Mouse (Mus musculus) ovary, adult 18-20 months (tissue): ENCODE results near the gene Ak1.
A peak's percentile ranks its signal among the peaks of the same experiment; 100 is the strongest.

Experiments used
- DNase-seq: peaks from one replicate; pipeline ENCODE4 v3.0.0; 2022; ENCODE audit warnings: low spot score, mixed read lengths

The Ak1 gene

DNA sequence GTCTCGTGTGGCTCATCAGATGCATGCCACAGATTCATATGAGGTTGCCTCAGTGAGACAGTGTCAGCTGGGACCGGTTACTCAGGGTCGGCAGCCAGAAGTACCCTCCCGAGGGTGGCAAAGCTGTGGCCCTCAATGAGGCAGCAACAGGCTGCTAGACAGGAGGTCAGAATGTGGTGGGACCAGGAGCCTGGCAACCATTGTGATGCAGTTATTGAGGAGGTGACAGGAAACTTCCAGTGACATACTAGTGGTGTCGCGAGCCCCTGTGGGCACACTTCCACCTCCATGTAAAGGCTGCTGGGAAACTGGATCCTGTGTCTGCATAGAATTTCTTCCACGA lies at the start of gene Ak1:
Ak1 (plus strand) TSS at position 242 of the 343 bp plus-strand sequence.
- DNase-seq = no peak

DNA sequence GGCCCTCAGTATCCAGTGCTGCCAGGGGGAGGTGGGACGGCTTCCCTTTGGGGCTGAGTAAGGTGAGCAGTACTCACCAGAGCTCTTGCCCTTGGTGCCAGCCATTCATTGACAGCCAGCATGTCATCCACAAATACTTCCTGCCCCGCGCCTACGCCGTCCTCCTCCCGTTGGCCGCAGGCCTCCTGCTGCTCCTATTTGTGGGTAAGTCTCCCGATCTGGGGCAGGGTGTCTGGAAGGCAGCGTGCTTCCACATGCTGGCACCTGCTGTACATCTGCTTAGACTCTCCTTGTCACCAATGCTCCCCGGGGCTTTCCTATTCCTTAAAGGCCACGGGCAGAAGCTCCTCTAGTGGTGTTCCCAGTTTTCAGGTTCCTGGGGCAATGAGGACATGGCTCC lies 49.4 kb upstream of the Ak1 start:
- no peak for DNase-seq

- no peak for DNase-seq
These were observed 47.1 kb upstream of the Ak1 start, which contains the start of gene Pip5kl1 for GRCm38 (mm10) chr2:32574497-32574896. Pip5kl1 (plus strand) TSS chr2:32574797.

GRCm38 (mm10) chr2:32574901-32575585 lies 46.5 kb upstream of the Ak1 start:
- DNase-seq = no peak

GRCm38 (mm10) chr2:32575586-32576160 lies 45.9 kb upstream of the Ak1 start, which contains the start of gene 9430097D07Rik:
9430097D07Rik (minus strand) TSS chr2:32575684.
- DNase-seq = no peak

DNA sequence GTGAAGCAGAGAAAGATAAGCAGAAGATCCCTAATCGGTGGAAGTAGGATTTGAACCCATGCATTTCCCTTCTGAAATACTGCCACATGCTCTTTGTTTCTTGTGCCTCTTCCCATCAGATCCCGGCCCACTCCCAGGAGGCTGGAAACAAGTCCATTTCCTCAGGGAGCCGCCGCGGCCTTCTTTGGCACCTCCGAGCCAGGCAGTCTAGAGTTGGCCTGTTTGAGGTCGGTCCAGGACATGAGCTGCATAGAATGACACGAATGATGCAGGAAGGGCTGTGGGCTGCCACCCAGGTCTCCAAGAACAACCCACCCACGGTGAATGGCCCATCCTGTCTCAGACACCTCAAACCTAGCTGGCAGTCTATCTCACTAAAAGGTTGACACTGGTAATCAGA lies 45.0 kb upstream of the Ak1 start:
- no peak for DNase-seq

- no peak for DNase-seq
These were observed 43.2 kb upstream of the Ak1 start for GRCm38 (mm10) chr2:32578146-32579046.

DNA sequence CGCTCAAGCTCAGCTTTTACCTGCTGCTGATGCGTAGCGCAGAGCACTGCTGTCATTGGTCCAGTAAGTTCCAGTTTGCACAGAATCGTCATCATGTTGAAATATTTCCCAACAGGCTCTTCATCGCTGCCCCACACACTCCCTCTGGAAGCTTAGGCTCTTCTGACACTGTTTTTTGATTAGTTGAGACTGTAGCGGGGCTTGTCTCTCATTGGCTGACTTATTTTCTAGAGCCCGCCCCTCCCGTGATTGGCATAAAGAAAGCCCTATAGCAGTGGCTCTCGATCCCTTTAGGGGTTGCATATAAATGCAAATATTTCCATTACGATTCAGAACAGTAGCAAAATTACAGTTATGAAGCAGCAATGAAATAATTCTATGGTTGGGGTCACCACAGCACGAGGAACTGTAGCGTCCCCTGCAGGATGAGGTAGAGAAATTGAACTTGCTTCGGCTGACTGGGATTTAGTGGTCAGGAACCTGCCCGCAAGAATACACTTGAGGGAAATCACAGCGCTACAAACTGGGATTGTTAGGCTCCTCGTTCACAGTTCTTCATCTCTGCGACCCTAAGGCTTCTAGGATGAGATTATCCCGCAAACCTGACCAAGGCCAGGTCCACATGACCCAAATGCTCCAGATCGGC lies 40.0 kb upstream of the Ak1 start:
- DNase-seq = no peak

DNA sequence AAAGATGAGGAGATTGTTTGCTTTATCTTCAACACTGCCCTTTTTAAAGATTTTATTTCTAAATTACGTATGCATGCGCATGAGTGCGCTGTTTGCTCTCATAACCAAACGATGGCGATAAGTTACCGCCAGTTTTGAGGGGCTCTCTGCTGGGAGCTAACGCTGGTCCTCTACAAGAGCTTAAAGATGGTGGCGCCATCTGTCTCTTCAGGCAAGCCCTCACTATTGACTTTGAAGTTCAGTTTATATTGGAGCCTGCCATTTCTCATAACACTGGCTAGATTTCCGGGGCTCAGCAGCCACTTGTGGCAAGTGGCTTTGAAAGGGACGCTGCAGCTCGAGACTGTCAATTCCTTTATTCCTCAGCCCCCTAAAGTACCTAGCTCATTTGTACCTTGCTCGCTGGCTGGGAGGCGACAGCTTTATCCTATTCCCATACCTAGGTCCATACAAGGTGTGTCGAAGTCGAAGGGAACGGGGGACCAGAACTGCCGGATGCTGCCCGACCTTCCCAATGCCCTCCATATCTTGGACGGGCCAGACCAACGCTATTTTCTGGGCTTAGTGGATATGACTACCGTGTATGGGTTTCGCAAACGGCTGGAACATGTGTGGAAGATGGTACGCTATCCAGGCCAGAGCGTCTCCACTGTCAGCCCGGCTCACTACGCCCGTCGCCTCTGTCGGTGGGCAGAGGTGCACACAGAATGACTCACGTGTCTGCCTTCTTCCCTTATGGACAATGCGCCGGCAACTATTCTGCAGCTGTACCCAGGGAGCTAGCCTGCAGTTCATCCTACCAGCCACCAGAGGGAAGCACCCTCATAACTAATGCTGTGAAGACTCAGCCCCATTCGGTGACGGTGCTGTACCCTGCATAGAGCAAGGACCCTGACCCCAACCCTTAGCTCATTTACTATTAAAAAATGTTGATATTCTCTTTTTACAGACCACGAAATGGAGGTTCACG lies 38.4 kb upstream of the Ak1 start:
- peak; percentile 63 for DNase-seq

GRCm38 (mm10) chr2:32585149-32585714 lies 36.3 kb upstream of the Ak1 start:
- DNase-seq = no peak

DNA sequence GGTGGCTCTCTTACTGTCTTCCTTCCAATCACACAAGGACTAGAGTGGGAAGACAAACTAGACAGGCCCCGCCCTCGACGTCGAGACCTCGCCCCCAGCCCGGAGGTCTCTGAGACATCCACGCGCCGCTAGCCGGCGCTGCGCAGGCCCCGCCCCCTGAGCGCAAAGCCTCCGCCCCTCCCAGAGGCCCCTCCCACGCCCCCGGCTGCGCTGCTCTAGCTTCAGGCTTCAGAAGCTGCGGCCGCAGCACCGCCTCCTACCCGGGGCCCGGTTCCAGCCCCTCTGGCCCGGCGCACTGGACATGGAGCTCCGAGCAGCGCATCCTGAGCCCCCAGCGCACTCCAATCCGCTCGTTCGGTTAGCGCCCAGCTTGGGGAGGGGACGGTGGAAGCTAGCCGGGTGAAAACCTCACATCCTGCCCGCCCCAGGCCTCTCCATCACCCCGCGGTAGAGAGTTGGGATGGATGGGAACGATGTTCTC lies 34.6 kb upstream of the Ak1 start, which contains the start of gene St6galnac4:
St6galnac4 (plus strand) TSS at position 225 of the 481 bp plus-strand sequence.
- peak; percentile 86 for DNase-seq

- DNase-seq = no peak
These were observed 33.7 kb upstream of the Ak1 start for GRCm38 (mm10) chr2:32587731-32588321.

- DNase-seq = no peak
These were observed 32.3 kb upstream of the Ak1 start for GRCm38 (mm10) chr2:32589213-32589795.

GRCm38 (mm10) chr2:32590224-32590623 lies 31.3 kb upstream of the Ak1 start:
- no peak for DNase-seq

GRCm38 (mm10) chr2:32591249-32591648 lies 30.3 kb upstream of the Ak1 start:
- DNase-seq = no peak

- DNase-seq = peak; percentile 71
These were observed 24.8 kb upstream of the Ak1 start for GRCm38 (mm10) chr2:32596725-32597124.

GRCm38 (mm10) chr2:32597248-32597647 lies 24.3 kb upstream of the Ak1 start:
- DNase-seq = no peak

DNA sequence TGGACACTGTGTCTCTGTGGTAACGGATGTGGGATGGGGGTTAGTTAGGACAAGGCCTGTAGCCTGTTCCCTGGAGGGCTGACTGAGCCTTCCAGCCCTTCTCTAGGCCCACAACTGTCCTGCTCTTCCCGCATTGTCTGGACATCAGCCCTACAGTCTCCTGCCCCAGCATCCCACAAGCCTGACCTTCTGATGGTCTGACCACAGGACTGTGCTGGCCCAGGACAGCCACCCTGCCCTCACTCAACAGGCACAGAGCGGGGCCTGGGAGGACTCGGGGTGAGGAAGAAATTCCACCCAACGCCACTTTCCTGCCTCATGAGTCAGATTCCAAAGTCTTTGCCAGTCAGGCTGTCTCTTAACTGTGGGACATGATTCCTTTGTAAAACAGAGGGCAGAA lies 23.9 kb upstream of the Ak1 start:
- no peak for DNase-seq

GRCm38 (mm10) chr2:32598506-32598905 lies 23.1 kb upstream of the Ak1 start:
- DNase-seq = no peak

- no peak for DNase-seq
These were observed 22.1 kb upstream of the Ak1 start, which contains the start of gene St6galnac6 for GRCm38 (mm10) chr2:32599409-32599808. St6galnac6 (plus strand) TSS chr2:32599709.
